Mouse (Mus musculus): ENCODE data around the gene Ccnd3.

DNA sequence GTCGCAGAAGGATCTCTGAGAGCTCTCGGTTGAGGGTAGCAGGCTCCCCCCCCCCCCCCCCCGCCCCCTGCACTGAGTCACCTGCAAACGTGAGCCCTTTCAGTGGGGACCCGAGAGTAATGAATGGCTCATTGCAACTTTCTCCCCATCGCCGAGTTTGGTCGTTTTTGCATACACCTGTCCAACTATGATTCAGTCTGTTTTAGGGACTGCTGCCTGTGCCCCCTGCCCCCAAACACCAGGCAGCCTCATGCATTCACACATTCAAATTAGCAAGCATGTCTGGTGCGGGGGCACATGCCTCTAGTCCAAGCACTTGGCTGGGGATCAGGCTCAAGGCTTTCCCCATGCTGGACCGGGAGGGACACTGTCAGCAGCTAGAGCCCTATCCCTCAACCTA is 49.8 kb downstream of the Ccnd3 start:
- TF ChIP-seq POLR2A (IDR thresholded peaks at IDR 0.05; ENCODE audit: borderline replicate concordance, extremely low read depth, insufficient read depth, insufficient read length, poor library complexity, severe bottlenecking) (no peak), CTCF (IDR thresholded peaks at IDR 0.05; ENCODE audit: borderline replicate concordance, extremely low read depth, insufficient read depth, insufficient read length) (no peak)

Measured in brain, embryonic 14.5 days (tissue).